Mouse (Mus musculus): ENCODE data around the gene Thoc7.

- TF ChIP-seq CTCF (IDR thresholded peaks at IDR 0.05; ENCODE audit: low read depth, low read length) (no peak), TAL1 (conservative IDR thresholded peaks at IDR 0.05; ENCODE audit: low read depth, low read length) (no peak)
These were observed 47.1 kb downstream of the Thoc7 start, which contains the start of gene Gm281 for GRCm38 (mm10) chr14:13914387-13915082.

Data from G1E (cell line).